Mouse (Mus musculus) erythroblast, embryonic 14.5 days (primary cell): ENCODE data around the gene Gm21663. TPM values are rescaled to one million over a fixed set of nuclear protein-coding genes. Genes with fewer than 3 reads are reported as not detected.
"Not testable (repeated sequence)": the region's sequence is repeated elsewhere in the genome, so short reads cannot be mapped to it uniquely, and the experiment has no call there.

Experiments used
- H3K27me3 ChIP-seq: 2 replicates; pipeline ENCODE4 v1.6.1; 2012; ENCODE audit warnings: inconsistent platforms; ENCODE audit not compliant: control insufficient read depth
- H3K36me3 ChIP-seq: 2 replicates; pipeline ENCODE4 v1.6.1; 2012; ENCODE audit warnings: mild to moderate bottlenecking, inconsistent platforms; ENCODE audit not compliant: control insufficient read depth
- H3K4me1 ChIP-seq: 2 replicates; pipeline ENCODE4 v1.6.1; 2012; ENCODE audit warnings: inconsistent platforms; ENCODE audit not compliant: control insufficient read depth
- H3K4me3 ChIP-seq: replicated peaks from 2 replicates; pipeline ENCODE3; 2012; ENCODE audit warnings: moderate library complexity, mild to moderate bottlenecking, inconsistent platforms
- H3K9me3 ChIP-seq: 2 replicates; pipeline ENCODE4 v1.6.1; 2012; ENCODE audit warnings: low read length, inconsistent platforms, mixed read lengths; ENCODE audit not compliant: control insufficient read depth
- GATA1 ChIP-seq: IDR thresholded peaks from 2 replicates; pipeline ENCODE4 v1.6.1; 2012; ENCODE audit warnings: low read length, inconsistent platforms, mixed read lengths
- TAL1 ChIP-seq: IDR thresholded peaks from 3 replicates; pipeline ENCODE4 v1.6.1; 2012; ENCODE audit warnings: low read length, inconsistent platforms, mixed read lengths
- polyA plus RNA-seq: library from polyadenylated mRNA; stranded (reverse); fragments of >175 nt; gene quantifications from 2 replicates; pipeline ENCODE4 v1.2.3, GENCODE M21; 2012

Gene Gm21663
- not detected in 2 replicates for polyA plus RNA-seq

DNA sequence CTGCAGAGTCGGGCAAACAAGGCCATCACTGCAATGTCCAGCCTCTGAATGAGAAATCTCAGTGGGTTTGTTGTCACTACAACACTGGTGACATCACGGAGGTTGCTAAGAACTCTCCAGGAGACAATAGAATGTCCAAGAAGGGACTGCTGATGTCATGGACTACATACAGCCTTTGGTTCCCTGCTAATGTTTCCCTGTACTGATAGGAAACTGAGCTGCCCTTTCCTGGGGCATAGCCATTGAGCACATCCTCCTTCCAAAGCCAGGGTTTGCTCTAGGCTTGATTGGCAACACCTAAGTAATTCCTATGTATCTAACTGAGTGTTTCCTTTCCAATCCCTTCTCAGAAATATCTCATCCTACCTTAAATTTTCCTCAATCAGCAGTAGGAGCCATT, at the start of gene Gm21663:
Gene Gm21663, minus strand, starts transcription at position 101 of the 400 bp plus-strand sequence.
- H3K4me1 ChIP-seq, H3K4me3 ChIP-seq, H3K9me3 ChIP-seq, H3K27me3 ChIP-seq, H3K36me3 ChIP-seq: not testable (repeated sequence)

DNA sequence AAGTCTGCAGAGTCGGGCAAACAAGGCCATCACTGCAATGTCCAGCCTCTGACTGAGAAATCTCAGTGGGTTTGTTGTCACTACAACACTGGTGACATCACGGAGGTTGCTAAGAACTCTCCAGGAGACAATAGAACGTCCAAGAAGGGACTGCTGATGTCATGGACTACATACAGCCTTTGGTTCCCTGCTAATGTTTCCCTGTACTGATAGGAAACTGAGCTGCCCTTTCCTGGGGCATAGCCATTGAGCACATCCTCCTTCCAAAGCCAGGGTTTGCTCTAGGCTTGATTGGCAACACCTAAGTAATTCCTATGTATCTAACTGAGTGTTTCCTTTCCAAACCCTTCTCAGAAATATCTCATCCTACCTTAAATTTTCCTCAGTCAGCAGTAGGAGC, 46.4 kb upstream of the Gm21663 start, which contains the start of gene Gm21698:
Gene Gm21698, minus strand, starts transcription at position 101 of the 400 bp plus-strand sequence.
- H3K4me3 ChIP-seq, H3K27me3 ChIP-seq, H3K36me3 ChIP-seq, H3K9me3 ChIP-seq, H3K4me1 ChIP-seq: not testable (repeated sequence)

DNA sequence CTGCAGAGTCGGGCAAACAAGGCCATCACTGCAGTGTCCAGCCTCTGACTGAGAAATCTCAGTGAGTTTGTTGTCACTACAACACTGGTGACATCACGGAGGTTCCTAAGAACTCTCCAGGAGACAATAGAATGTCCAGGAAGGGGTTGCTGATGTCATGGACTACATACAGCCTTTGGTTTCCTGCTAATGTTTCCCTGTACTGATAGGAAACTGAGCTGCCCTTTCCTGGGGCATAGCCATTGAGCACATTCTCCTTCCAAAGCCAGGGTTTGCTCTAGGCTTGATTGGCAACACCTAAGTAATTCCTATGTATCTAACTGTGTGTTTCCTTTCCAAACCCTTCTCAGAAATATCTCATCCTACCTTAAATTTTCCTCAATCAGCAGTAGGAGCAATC, 30.4 kb upstream of the Gm21663 start, which contains the start of gene Gm21680:
Gene Gm21680, minus strand, starts transcription at position 101 of the 400 bp plus-strand sequence.
- H3K36me3 ChIP-seq, H3K4me1 ChIP-seq, H3K27me3 ChIP-seq, H3K9me3 ChIP-seq, H3K4me3 ChIP-seq: not testable (repeated sequence)

DNA sequence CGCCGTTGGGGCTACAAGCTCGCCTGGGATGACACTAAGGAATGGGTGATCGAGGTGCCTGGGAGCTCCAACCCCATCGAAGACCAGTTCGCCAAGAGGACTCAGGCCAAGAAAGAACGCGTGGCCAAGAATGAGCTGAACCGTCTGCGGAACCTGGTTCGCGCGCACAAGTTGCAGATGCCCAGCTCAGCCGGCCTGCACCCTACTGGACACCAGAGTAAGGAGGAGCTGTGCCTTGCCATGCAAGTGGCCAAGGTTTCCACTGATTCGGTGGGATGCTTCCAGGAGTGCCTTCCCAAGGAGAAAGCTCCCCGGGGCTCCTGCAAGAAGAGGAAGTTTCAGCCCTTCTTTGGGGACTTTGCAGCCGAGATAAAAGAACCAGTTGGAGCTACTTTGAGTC, 14.9 kb upstream of the Gm21663 start:
- H3K36me3 ChIP-seq, H3K4me1 ChIP-seq, H3K9me3 ChIP-seq, H3K4me3 ChIP-seq, H3K27me3 ChIP-seq: not testable (repeated sequence)

DNA sequence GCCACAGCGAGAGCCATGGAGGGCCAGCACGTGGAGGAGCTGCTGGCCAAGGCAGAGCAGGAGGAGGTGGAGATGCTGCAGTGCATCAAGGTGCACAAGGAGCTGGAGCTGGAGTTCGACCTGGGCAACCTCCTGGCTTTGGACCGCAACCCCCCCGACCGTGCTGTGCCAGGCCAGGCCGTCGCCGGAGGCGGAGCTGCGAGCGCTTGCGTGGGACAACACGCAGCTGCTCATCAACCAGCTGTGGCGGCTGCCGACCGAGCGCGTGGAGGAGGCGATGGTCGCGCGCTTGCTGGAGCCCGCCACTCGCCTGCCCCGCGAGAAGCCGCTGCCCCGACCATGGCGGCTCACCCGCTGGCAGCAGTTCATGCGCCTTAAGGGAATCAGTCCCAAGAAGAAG, 14.4 kb upstream of the Gm21663 start:
- H3K9me3 ChIP-seq, H3K4me1 ChIP-seq, H3K4me3 ChIP-seq, H3K27me3 ChIP-seq, H3K36me3 ChIP-seq: not testable (repeated sequence)

DNA sequence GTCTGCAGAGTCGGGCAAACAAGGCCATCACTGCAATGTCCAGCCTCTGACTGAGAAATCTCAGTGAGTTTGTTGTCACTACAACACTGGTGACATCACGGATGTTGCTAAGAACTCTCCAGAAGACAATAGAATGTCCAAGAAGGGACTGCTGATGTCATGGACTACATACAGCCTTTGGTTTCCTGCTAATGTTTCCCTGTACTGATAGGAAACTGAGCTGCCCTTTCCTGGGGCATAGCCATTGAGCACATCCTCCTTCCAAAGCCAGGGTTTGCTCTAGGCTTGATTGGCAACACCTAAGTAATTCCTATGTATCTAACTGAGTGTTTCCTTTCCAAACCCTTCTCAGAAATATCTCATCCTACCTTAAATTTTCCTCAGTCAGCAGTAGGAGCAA, 12.1 kb upstream of the Gm21663 start, which contains the start of gene Gm21671:
Gene Gm21671, minus strand, starts transcription at position 101 of the 400 bp plus-strand sequence.
- not testable (repeated sequence) for H3K4me3 ChIP-seq, H3K9me3 ChIP-seq, H3K4me1 ChIP-seq

DNA sequence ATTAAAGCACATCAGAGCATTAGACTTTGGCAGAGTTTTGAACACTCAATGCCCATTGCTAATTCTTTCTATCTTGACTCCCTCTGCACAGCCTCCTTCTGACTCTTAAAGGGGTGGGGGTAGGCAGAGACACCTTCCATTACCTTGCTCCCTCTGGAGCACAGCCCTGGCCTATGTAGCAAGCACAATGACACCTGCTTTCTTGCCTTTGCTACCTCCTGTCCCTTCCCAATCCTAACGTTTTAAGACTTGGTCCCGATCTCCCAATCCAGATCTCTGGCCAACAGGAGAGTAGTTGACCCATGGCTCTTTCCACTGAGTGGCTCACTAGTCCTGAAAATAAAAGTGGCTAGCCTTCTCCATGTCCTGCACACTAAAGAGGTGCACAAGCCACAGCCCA, 3.2 kb upstream of the Gm21663 start:
- H3K36me3 ChIP-seq, H3K4me3 ChIP-seq, H3K9me3 ChIP-seq, H3K27me3 ChIP-seq, H3K4me1 ChIP-seq: not testable (repeated sequence)

More for the DNA sequence above, 12.1 kb upstream of the Gm21663 start, which contains the start of gene Gm21671:
- H3K27me3 ChIP-seq, H3K36me3 ChIP-seq: not testable (repeated sequence)

DNA sequence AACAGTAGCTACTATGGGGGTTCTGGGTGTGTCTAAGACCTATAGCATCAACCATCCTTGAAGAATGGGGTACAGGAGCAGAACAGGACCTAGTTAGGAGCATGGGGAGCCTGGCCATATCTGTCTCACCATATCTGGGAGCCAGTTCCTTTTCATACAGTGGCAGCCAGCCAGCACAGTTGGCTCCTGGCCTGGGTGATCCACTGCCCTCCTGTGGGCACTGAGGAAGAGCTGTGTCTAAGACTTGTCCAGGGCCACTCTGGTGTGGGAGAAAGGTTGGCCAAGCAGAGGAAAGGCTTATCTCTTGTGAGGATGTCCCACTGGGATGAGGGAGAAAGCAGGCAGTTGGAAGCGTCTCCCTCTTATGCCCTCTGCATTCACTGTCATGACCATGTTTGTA, 50.9 kb downstream of the Gm21663 start:
- Histone ChIP-seq H3K4me3 (no peak overlapping the region), H3K9me3 (no peaks in the 10 kb centered on the region), H3K36me3 (no peaks in the 10 kb centered on the region), H3K27me3 (no peaks in the 10 kb centered on the region), H3K4me1 (no peaks in the 10 kb centered on the region)
- TF ChIP-seq TAL1 (no peak), GATA1 (no peak)

DNA sequence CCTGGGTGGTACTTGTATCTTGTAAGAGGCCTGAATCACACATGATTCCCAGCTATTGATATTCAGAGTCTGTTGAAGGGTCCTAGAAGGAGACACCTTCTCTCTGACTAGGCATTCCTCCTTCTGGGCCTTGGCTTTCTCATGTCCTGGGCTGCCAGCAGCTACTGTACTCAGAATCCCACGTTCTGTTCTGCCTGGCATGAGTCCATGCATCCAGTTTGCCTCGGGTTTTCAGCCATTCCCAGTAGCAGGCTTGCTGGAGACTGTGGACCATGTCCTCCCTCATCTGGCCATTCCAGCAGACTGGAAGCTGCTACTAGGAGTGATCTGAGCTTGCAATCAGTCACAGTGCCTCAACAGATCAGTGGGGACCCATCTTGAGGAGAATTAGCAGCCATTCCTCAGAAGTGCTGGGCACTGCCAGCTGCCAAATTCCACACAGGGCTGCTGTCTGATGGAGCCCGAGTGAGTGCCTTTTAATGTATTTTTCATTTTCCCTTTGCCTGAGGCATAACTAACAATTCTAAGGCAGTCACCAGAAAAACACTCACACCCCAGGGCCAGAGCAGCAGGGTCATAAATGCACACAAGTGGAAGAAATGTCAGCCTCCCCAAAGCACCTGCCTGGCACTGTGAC, 52.3 kb downstream of the Gm21663 start:
- H3K27me3 ChIP-seq = no peaks in the 10 kb centered on the region
- no peaks in the 10 kb centered on the region for H3K36me3 ChIP-seq
- H3K4me3 ChIP-seq = no peak overlapping the region
- peaks cover 3% of the 10 kb centered on the region; the same call in 1 of the 2 replicates for H3K9me3 ChIP-seq
- no peak for TF ChIP-seq GATA1
- TF ChIP-seq TAL1 = no peak
- H3K4me1 ChIP-seq = no peaks in the 10 kb centered on the region

DNA sequence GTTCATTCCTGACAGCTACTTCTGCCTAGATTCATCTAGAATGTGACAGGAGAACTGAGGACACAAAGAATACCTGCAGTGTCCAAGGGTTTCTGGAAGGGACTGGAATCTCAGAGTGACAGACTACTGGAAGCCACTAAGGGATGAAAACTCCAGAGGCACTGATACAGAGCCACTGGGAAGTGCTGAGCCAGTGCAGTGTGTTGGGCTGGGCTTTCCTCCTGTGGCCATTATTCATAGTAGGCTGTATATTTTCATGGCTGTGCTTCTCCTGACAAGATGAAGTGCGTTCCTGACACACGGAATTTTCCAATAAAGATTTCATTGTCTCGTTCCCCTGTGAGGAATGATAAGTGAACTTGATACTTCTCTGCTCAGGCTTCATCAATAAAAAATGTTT, 55.5 kb downstream of the Gm21663 start:
- no peaks in the 10 kb centered on the region for H3K36me3 ChIP-seq
- peaks cover 4% of the 10 kb centered on the region; the same call in 1 of the 2 replicates for H3K9me3 ChIP-seq
- H3K27me3 ChIP-seq = no peaks in the 10 kb centered on the region
- H3K4me1 ChIP-seq = no peaks in the 10 kb centered on the region
- TF ChIP-seq TAL1 (no peak), GATA1 (no peak)
- no peak overlapping the region for H3K4me3 ChIP-seq

Other genes with a start within 250 kb of the Gm21663 start
- 0.45 and 0.72 TPM in 2 replicates for gene Xrcc2, start 236.6 kb downstream of the Gm21663 start, polyA plus RNA-seq
- not detected in 2 replicates for gene Actr3b, start 182.4 kb downstream of the Gm21663 start, polyA plus RNA-seq
- not detected in 2 replicates for gene Gm21671, start 12.0 kb upstream of the Gm21663 start, polyA plus RNA-seq
- gene Gm21680, start 30.3 kb upstream of the Gm21663 start, polyA plus RNA-seq = not detected in 2 replicates
- gene Gm21698, start 46.3 kb upstream of the Gm21663 start, polyA plus RNA-seq = not detected in 2 replicates
- not detected in 2 replicates for gene Gm1979, start 62.4 kb upstream of the Gm21663 start, polyA plus RNA-seq
- not detected in 2 replicates for gene Gm5862, start 80.5 kb upstream of the Gm21663 start, polyA plus RNA-seq
- not detected in 2 replicates for gene Speer4a, start 97.2 kb upstream of the Gm21663 start, polyA plus RNA-seq
- not detected in 2 replicates for gene Gm7347, start 116.2 kb upstream of the Gm21663 start, polyA plus RNA-seq
- gene Gm10471, start 146.9 kb upstream of the Gm21663 start, polyA plus RNA-seq = not detected in 2 replicates
- gene 5031410I06Rik, start 163.0 kb upstream of the Gm21663 start, polyA plus RNA-seq = not detected in 2 replicates
- not detected in 2 replicates for gene Gm10220, start 179.0 kb upstream of the Gm21663 start, polyA plus RNA-seq